Mouse (Mus musculus): ENCODE data around the gene Ralgps1.
A peak's percentile ranks its signal among the peaks of the same experiment; 100 is the strongest.

The Ralgps1 gene

GRCm38 (mm10) chr2:33361139-33361716 is 10.1 kb downstream of the Ralgps1 start:
- no peak for DNase-seq (ENCODE audit: low read depth in 1 of 2, low spot score in 2 of 2)

GRCm38 (mm10) chr2:33360564-33360963 is 10.7 kb downstream of the Ralgps1 start:
- DNase-seq (ENCODE audit: low read depth in 1 of 2, low spot score in 2 of 2), result no peak

GRCm38 (mm10) chr2:33359184-33359583 is 12.1 kb downstream of the Ralgps1 start:
- DNase-seq (ENCODE audit: low read depth in 1 of 2, low spot score in 2 of 2), result peak; percentile 28 to 45

GRCm38 (mm10) chr2:33357250-33357838 is 13.9 kb downstream of the Ralgps1 start:
- DNase-seq (ENCODE audit: low read depth in 1 of 2, low spot score in 2 of 2), result no peak

- DNase-seq (ENCODE audit: low read depth in 1 of 2, low spot score in 2 of 2), result no peak
Measured at GRCm38 (mm10) chr2:33355558-33355957, 15.7 kb downstream of the Ralgps1 start.

- DNase-seq (ENCODE audit: low read depth in 1 of 2, low spot score in 2 of 2), result peak; percentile 53 to 55
Measured at GRCm38 (mm10) chr2:33353432-33353831, 17.9 kb downstream of the Ralgps1 start.

- DNase-seq (ENCODE audit: low read depth in 1 of 2, low spot score in 2 of 2), result no peak
Measured at GRCm38 (mm10) chr2:33351449-33351848, 19.8 kb downstream of the Ralgps1 start.

GRCm38 (mm10) chr2:33350921-33351320 is 20.4 kb downstream of the Ralgps1 start:
- no peak for DNase-seq (ENCODE audit: low read depth in 1 of 2, low spot score in 2 of 2)

- DNase-seq (ENCODE audit: low read depth in 1 of 2, low spot score in 2 of 2), result no peak
Measured at GRCm38 (mm10) chr2:33349581-33349980, 21.7 kb downstream of the Ralgps1 start.

- peak in 1 of 2 experiments; percentile 23 for DNase-seq (ENCODE audit: low read depth in 1 of 2, low spot score in 2 of 2)
Measured at GRCm38 (mm10) chr2:33349081-33349480, 22.2 kb downstream of the Ralgps1 start.

- no peak for DNase-seq (ENCODE audit: low read depth in 1 of 2, low spot score in 2 of 2)
Measured at GRCm38 (mm10) chr2:33348260-33348659, 23.0 kb downstream of the Ralgps1 start.

- no peak for DNase-seq (ENCODE audit: low read depth in 1 of 2, low spot score in 2 of 2)
Measured at GRCm38 (mm10) chr2:33347607-33348006, 23.7 kb downstream of the Ralgps1 start.

GRCm38 (mm10) chr2:33346749-33347148 is 24.5 kb downstream of the Ralgps1 start:
- DNase-seq (ENCODE audit: low read depth in 1 of 2, low spot score in 2 of 2), result no peak

- DNase-seq (ENCODE audit: low read depth in 1 of 2, low spot score in 2 of 2), result no peak
Measured at GRCm38 (mm10) chr2:33345956-33346355, 25.3 kb downstream of the Ralgps1 start.

- no peak for DNase-seq (ENCODE audit: low read depth in 1 of 2, low spot score in 2 of 2)
Measured at GRCm38 (mm10) chr2:33345475-33345874, 25.8 kb downstream of the Ralgps1 start.

- no peak for DNase-seq (ENCODE audit: low read depth in 1 of 2, low spot score in 2 of 2)
Measured at GRCm38 (mm10) chr2:33343413-33343812, 27.9 kb downstream of the Ralgps1 start.

- DNase-seq (ENCODE audit: low read depth in 1 of 2, low spot score in 2 of 2), result no peak
Measured at GRCm38 (mm10) chr2:33342148-33342547, 29.1 kb downstream of the Ralgps1 start.

- DNase-seq (ENCODE audit: low read depth in 1 of 2, low spot score in 2 of 2), result no peak
Measured at GRCm38 (mm10) chr2:33335789-33336188, 35.5 kb downstream of the Ralgps1 start.

GRCm38 (mm10) chr2:33329622-33330021 is 41.7 kb downstream of the Ralgps1 start:
- no peak for DNase-seq (ENCODE audit: low read depth in 1 of 2, low spot score in 2 of 2)

- DNase-seq (ENCODE audit: low read depth in 1 of 2, low spot score in 2 of 2), result peak; percentile 18 to 47
Measured at GRCm38 (mm10) chr2:33328941-33329340, 42.3 kb downstream of the Ralgps1 start.

GRCm38 (mm10) chr2:33325359-33325758 is 45.9 kb downstream of the Ralgps1 start:
- no peak for DNase-seq (ENCODE audit: low read depth in 1 of 2, low spot score in 2 of 2)

GRCm38 (mm10) chr2:33323799-33324595 is 47.3 kb downstream of the Ralgps1 start:
- no peak for DNase-seq (ENCODE audit: low read depth in 1 of 2, low spot score in 2 of 2)

Data from monocyte, adult 2 months (primary cell).